Mouse (Mus musculus): ENCODE results near the gene Slc41a3.
A peak's percentile ranks its signal among the peaks of the same experiment; 100 is the strongest.

The Slc41a3 gene

DNA sequence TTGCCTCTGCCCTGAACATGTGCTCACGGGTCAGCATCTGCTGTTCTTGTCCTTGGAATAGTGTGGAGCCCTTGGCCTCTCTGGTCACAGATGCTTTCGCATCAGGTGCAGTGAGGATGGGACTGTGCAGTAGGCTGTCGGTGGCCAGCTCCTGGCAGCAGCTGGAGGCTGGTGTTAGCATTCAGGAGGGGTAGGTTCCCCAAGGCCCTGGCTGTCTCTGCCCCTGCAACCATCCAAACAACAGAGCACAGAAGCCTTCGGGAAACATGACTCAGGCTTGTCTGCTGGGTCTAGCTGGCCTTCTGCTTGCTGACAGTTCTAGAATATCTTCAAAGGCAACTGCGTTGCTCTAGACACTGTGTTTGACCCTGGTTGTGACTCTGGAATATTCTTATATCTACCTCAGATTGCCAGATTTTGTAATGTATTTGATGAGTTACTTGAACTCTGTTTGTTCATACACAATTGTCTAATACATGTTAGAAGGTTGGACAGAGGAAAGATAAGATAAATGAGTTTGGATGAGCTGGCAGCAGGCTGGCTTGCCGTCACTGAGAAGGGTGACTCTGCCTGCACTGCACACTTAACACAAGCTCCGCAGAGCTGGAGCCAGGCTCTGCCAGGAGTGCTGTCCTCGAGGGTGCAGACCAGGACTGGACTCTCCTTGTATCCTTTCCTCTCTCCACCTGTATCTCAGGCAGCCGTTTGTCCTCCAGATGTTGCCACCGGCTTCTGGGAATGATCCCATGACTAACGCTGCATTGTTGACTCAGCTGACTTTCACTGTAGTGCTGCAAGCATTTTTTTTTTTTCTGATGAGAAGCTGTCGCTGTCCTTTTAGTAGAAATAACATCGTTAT, 38.9 kb upstream of the Slc41a3 start:
- TF ChIP-seq NANOG (IDR thresholded peaks at IDR 0.05; ENCODE audit: borderline replicate concordance, low read length) = no peak
- TF ChIP-seq POU5F1 (IDR thresholded peaks at IDR 0.05; ENCODE audit: borderline replicate concordance, low read length) = no peak
- no peak for TF ChIP-seq CTCF (conservative IDR thresholded peaks at IDR 0.05; ENCODE audit: low read length)
- Histone ChIP-seq H3K4me1 (replicated peaks; ENCODE audit: low read depth, low read length) (peaks cover 9% of the 10 kb centered on the region), H3K4me3 (replicated peaks; ENCODE audit: low read length) (no peak overlapping the region), H3K9me3 (ENCODE audit: low read length) (no peaks in the 10 kb centered on the region), H3K27me3 (ENCODE audit: insufficient read depth, low read length) (no peaks in the 10 kb centered on the region), H3K36me3 (ENCODE audit: insufficient read depth, low read length) (no peaks in the 10 kb centered on the region)

DNA sequence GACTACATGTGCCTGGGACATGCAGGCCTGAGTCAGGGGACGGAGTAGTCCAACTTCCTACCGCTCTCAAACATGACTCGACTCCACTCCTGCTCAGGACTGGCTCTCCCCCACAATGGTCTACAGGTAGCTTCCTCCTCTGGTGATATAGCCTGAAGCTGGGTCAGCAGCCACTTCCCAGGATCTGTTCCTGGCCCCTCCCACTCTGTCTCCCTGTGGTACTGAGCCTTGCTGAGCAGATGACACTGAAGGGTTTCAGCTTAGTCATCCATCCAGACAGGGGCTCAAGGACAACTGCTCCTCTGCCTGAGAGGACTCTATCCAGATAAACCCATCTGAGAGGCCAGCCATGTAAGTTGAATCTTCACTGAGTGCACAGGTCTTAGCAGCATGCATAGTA, 37.0 kb upstream of the Slc41a3 start:
- H3K27me3 ChIP-seq (ENCODE audit: insufficient read depth, low read length) = no peaks in the 10 kb centered on the region

DNA sequence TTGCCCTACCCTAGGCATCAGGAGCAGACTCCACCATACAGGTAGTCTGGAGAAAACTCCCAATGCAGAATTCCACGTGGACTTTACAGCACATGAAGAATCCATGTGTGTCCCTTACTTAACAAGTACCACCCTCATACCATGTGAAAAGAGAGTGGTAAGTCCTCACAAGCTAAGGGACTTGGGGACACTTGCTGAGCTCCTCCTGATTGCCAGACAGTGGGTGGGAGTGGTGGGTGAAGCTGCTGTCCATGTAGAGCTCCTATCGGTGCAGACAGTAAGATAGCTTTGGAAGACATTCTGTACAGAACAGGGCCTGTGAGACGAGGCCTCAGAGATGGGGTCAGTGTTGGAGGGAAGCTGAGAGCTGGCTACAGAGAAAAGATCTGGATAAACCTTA, 36.6 kb upstream of the Slc41a3 start:
- Histone ChIP-seq H3K27me3 (ENCODE audit: insufficient read depth, low read length) (no peaks in the 10 kb centered on the region), H3K4me1 (replicated peaks; ENCODE audit: low read depth, low read length) (peaks cover 8% of the 10 kb centered on the region; the same call in 1 of the 2 replicates), H3K4me3 (replicated peaks; ENCODE audit: low read length) (no peak overlapping the region), H3K9me3 (ENCODE audit: low read length) (no peaks in the 10 kb centered on the region), H3K36me3 (ENCODE audit: insufficient read depth, low read length) (no peaks in the 10 kb centered on the region)
- TF ChIP-seq NANOG (IDR thresholded peaks at IDR 0.05; ENCODE audit: borderline replicate concordance, low read length) (no peak), CTCF (conservative IDR thresholded peaks at IDR 0.05; ENCODE audit: low read length) (no peak), POU5F1 (IDR thresholded peaks at IDR 0.05; ENCODE audit: borderline replicate concordance, low read length) (no peak)

More for the DNA sequence above, 37.0 kb upstream of the Slc41a3 start:
- no peak for TF ChIP-seq NANOG (IDR thresholded peaks at IDR 0.05; ENCODE audit: borderline replicate concordance, low read length)
- TF ChIP-seq CTCF (conservative IDR thresholded peaks at IDR 0.05; ENCODE audit: low read length) = no peak
- TF ChIP-seq POU5F1 (IDR thresholded peaks at IDR 0.05; ENCODE audit: borderline replicate concordance, low read length) = no peak
- Histone ChIP-seq H3K4me3 (replicated peaks; ENCODE audit: low read length) (no peak overlapping the region), H3K9me3 (ENCODE audit: low read length) (no peaks in the 10 kb centered on the region), H3K36me3 (ENCODE audit: insufficient read depth, low read length) (no peaks in the 10 kb centered on the region), H3K4me1 (replicated peaks; ENCODE audit: low read depth, low read length) (peaks cover 8% of the 10 kb centered on the region; the same call in 1 of the 2 replicates)

DNA sequence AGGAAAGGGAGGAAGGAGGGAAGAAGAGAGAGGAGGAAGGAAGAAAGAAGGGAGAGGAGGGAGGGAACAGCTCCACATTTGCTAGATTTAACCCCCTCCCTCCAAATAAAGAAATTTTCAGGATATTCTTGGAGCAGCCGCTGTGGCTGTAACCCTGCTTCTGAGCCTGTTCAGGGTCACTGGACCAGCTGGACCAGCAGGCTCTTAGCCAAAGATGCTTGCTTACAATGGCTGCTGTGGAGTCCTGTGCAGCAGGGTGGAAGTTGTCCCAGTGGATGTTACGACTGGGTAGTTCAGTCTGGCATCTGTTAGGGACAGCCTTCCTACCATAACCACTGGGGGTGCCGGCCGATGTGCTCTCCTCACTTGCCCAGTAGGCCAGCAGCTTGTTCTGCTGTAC, 35.8 kb upstream of the Slc41a3 start:
- TF ChIP-seq CTCF (conservative IDR thresholded peaks at IDR 0.05; ENCODE audit: low read length) = no peak
- Histone ChIP-seq H3K4me1 (replicated peaks; ENCODE audit: low read depth, low read length) (peaks cover 8% of the 10 kb centered on the region; the same call in 1 of the 2 replicates), H3K36me3 (ENCODE audit: insufficient read depth, low read length) (no peaks in the 10 kb centered on the region), H3K4me3 (replicated peaks; ENCODE audit: low read length) (no peak overlapping the region), H3K9me3 (ENCODE audit: low read length) (no peaks in the 10 kb centered on the region), H3K27me3 (ENCODE audit: insufficient read depth, low read length) (no peaks in the 10 kb centered on the region)

DNA sequence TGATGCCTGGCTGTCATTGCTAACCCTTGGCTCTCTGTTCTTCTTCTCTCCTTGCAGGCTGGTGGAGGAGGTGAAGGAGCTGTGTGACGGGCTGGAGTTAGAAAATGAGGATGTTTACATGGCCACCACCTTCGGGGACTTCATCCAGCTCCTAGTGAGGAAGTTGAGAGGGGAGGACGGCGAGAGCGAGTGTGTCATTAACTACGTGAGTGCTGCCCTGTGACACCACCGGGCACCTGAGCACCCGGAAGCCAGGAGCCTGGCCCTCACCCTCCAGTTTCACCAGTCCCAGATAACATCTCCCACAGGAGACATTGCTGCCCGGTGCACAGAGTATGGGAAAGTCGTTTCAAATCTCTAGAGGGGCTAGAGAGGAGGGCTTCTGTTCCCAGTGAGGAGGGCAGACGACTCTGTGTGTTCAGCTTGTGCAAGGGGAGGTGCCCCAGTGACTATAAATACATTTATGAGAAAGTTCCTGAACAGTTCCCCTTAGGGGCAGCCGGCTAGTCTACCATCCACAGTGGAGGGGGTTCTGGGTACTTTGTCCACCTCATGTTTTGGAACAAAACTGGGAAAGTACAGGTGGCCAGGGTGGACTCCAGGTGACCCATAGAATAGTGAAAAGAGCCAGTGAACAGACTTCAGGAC, 34.7 kb upstream of the Slc41a3 start:
- TF ChIP-seq CTCF (conservative IDR thresholded peaks at IDR 0.05; ENCODE audit: low read length) (no peak), POU5F1 (IDR thresholded peaks at IDR 0.05; ENCODE audit: borderline replicate concordance, low read length) (no peak), NANOG (IDR thresholded peaks at IDR 0.05; ENCODE audit: borderline replicate concordance, low read length) (no peak)
- no peaks in the 10 kb centered on the region for H3K27me3 ChIP-seq (ENCODE audit: insufficient read depth, low read length)
- H3K9me3 ChIP-seq (ENCODE audit: low read length) = no peaks in the 10 kb centered on the region
- no peaks in the 10 kb centered on the region for H3K36me3 ChIP-seq (ENCODE audit: insufficient read depth, low read length)
- H3K4me1 ChIP-seq (replicated peaks; ENCODE audit: low read depth, low read length) = peaks cover 8% of the 10 kb centered on the region; the same call in 1 of the 2 replicates
- no peak overlapping the region for H3K4me3 ChIP-seq (replicated peaks; ENCODE audit: low read length)

DNA sequence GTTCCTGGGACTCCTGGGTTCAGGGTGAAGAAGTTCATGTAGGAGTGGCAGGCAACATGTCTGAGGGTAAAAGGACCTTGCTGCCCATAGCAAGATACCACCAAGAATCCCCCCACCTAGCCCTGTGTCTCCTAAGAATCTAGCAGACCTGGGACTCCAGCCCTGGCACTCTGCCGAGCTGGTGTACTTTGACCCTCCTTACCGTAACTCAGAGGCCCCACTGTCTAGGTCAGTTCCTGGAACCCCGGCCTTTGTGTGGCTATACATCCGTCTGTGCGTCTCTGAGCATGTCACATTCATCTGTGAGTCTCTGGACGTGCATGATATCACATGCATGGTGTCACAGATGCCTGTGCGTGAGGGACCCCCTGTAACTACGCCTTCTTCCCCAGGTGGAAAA, 34.1 kb upstream of the Slc41a3 start:
- Histone ChIP-seq H3K27me3 (ENCODE audit: insufficient read depth, low read length) (no peaks in the 10 kb centered on the region), H3K4me3 (replicated peaks; ENCODE audit: low read length) (no peak overlapping the region), H3K36me3 (ENCODE audit: insufficient read depth, low read length) (no peaks in the 10 kb centered on the region), H3K9me3 (ENCODE audit: low read length) (no peaks in the 10 kb centered on the region), H3K4me1 (replicated peaks; ENCODE audit: low read depth, low read length) (peaks cover 12% of the 10 kb centered on the region; the same call in 1 of the 2 replicates)
- TF ChIP-seq NANOG (IDR thresholded peaks at IDR 0.05; ENCODE audit: borderline replicate concordance, low read length) = no peak
- TF ChIP-seq POU5F1 (IDR thresholded peaks at IDR 0.05; ENCODE audit: borderline replicate concordance, low read length) = no peak

DNA sequence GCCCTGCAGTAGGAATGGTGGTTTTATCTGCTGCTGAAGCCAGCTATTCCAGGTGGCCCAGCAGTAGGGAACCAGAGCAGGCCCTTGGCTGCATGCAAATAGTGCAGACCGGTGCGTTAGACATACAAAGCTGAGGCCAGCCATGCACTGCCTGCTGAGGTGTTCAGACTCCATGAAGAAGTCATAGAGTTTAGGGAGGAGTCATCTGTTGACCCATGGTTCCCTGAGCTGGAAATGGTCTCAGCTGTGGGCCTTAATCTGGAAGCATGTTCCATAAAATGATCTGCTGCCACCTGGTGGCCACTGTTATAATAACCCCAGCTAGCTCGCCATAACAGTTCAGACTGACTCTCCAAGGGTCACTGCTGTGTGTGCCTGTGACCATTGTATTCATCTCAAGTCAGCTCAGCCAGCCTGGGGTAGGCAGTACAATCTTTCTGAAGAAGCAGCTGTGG, 29.2 kb upstream of the Slc41a3 start:
- no peak overlapping the region for H3K4me3 ChIP-seq (replicated peaks; ENCODE audit: low read length)
- H3K36me3 ChIP-seq (ENCODE audit: insufficient read depth, low read length) = no peaks in the 10 kb centered on the region
- TF ChIP-seq CTCF (conservative IDR thresholded peaks at IDR 0.05; ENCODE audit: low read length) (peak; percentile 85), POU5F1 (IDR thresholded peaks at IDR 0.05; ENCODE audit: borderline replicate concordance, low read length) (no peak)
- no peaks in the 10 kb centered on the region for H3K9me3 ChIP-seq (ENCODE audit: low read length)
- no peaks in the 10 kb centered on the region for H3K27me3 ChIP-seq (ENCODE audit: insufficient read depth, low read length)
- H3K4me1 ChIP-seq (replicated peaks; ENCODE audit: low read depth, low read length) = peaks cover 12% of the 10 kb centered on the region; the same call in 1 of the 2 replicates

DNA sequence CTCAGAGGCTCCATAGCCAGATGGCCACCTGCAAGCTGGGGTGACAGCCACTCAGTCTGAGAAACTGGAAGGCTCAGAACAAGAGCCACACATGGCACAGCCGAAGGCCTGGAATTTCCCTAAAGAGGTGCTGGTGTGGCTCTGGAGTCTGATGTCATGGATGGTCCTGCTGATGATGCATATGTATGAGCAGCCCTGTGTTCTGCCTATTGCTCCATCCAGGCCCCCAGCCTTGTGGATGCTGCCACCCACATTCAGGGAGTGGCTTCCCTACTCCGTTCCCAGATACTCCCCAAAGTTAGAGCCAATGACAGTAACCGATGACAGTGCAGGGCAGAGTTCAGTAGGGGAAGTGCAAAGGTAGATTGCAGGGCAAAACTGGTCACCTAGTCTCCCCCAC, 26.4 kb upstream of the Slc41a3 start:
- TF ChIP-seq POU5F1 (IDR thresholded peaks at IDR 0.05; ENCODE audit: borderline replicate concordance, low read length) (no peak), CTCF (conservative IDR thresholded peaks at IDR 0.05; ENCODE audit: low read length) (no peak), NANOG (IDR thresholded peaks at IDR 0.05; ENCODE audit: borderline replicate concordance, low read length) (no peak)
- no peak overlapping the region for H3K4me3 ChIP-seq (replicated peaks; ENCODE audit: low read length)
- no peaks in the 10 kb centered on the region for H3K27me3 ChIP-seq (ENCODE audit: insufficient read depth, low read length)
- peaks cover 4% of the 10 kb centered on the region; the same call in 1 of the 2 replicates for H3K4me1 ChIP-seq (replicated peaks; ENCODE audit: low read depth, low read length)
- H3K36me3 ChIP-seq (ENCODE audit: insufficient read depth, low read length) = no peaks in the 10 kb centered on the region
- no peaks in the 10 kb centered on the region for H3K9me3 ChIP-seq (ENCODE audit: low read length)
